Mouse (Mus musculus): ENCODE data around the gene Pkhd1. TPM values are rescaled to one million over a fixed set of nuclear protein-coding genes. Genes with fewer than 3 reads are reported as not detected.
A peak's percentile ranks its signal among the peaks of the same experiment; 100 is the strongest.

Gene Pkhd1
- total and polyA plus RNA-seq, 2 experiments, result 1.5 to 10.0 TPM

DNA sequence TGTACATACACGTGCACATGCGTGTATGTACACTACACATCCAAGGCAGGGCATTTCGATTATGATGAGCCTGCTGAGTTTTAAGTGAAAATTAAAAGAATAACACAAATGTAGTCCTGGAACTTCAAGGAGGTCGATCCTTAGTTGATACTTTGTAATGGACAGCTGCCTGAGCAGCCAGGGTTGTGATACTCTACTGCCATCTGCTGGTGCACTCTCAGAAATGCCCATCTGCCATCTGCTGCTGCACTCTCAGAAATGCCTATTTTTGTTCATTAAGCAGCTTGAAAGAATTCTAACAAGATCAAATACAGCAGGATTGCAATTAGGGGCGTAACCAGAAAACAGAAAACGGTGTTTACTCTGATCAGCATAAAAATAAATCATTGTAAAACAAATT is 63.5 kb downstream of the Pkhd1 start:
- WGBS, result 41% methylated on average over 6 of the region's 6 CpGs
- Histone ChIP-seq H3K9ac (ENCODE audit: low read depth, low read length) (no peak overlapping the region), H3K27ac (replicated peaks; ENCODE audit: insufficient read depth, low read depth, low read length) (no peak overlapping the region), H3K36me3 (ENCODE audit: control insufficient read depth, insufficient read depth, low read length) (no peaks in the 10 kb centered on the region; the same call in 1 of the 2 replicates), H3K4me3 (ENCODE audit: insufficient read depth, low read depth, low read length) (no peak overlapping the region), H3K79me2 (ENCODE audit: control insufficient read depth, insufficient read depth, low read length) (no peaks in the 10 kb centered on the region), H3K27me3 (ENCODE audit: control insufficient read depth, insufficient read depth, low read length) (no peaks in the 10 kb centered on the region), H3K4me1 (ENCODE audit: control insufficient read depth, insufficient read depth, low read length) (no peaks in the 10 kb centered on the region)
- no peak for TF ChIP-seq POLR2A (IDR thresholded peaks at IDR 0.05; ENCODE audit: extremely low read depth, insufficient read depth, low read length)
- TF ChIP-seq CTCF (IDR thresholded peaks at IDR 0.05; ENCODE audit: low read depth, low read length), result peak; percentile 78
- peak; percentile 33 for DNase-seq (ENCODE audit: extremely low read depth, low read depth, low spot score)

DNA sequence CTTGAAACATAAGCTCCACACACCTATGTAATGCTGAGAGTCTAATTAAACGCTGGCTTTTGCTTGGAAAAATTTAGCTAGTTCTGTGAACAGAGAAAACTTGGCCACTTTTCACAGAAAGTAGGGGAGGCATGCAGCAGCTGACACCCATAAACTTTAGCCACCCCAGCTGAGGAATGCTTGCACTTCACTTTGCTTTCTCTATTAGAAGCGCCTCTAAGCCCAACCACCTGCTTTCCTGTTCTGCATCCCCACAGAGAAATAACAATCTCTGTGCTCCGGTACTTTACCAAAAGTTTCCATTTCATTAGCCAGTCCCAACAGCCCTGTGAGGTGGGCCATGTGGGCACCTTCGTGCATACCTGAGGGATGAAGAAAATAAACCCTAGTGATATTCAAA is 66.5 kb downstream of the Pkhd1 start:
- Histone ChIP-seq H3K27me3 (ENCODE audit: control insufficient read depth, insufficient read depth, low read length) (no peaks in the 10 kb centered on the region), H3K4me3 (ENCODE audit: insufficient read depth, low read depth, low read length) (no peak overlapping the region), H3K79me2 (ENCODE audit: control insufficient read depth, insufficient read depth, low read length) (no peaks in the 10 kb centered on the region), H3K4me1 (ENCODE audit: control insufficient read depth, insufficient read depth, low read length) (no peaks in the 10 kb centered on the region), H3K36me3 (ENCODE audit: control insufficient read depth, insufficient read depth, low read length) (no peaks in the 10 kb centered on the region; the same call in none of the 2 replicates), H3K27ac (replicated peaks; ENCODE audit: insufficient read depth, low read depth, low read length) (no peak overlapping the region), H3K9ac (ENCODE audit: low read depth, low read length) (no peak overlapping the region)
- TF ChIP-seq POLR2A (IDR thresholded peaks at IDR 0.05; ENCODE audit: extremely low read depth, insufficient read depth, low read length) (no peak), CTCF (IDR thresholded peaks at IDR 0.05; ENCODE audit: low read depth, low read length) (no peak)
- DNase-seq (ENCODE audit: extremely low read depth, low read depth, low spot score), result no peak
- whole genome bisulfite sequencing, result 84% methylated on average over 4 of the region's 4 CpGs

DNA sequence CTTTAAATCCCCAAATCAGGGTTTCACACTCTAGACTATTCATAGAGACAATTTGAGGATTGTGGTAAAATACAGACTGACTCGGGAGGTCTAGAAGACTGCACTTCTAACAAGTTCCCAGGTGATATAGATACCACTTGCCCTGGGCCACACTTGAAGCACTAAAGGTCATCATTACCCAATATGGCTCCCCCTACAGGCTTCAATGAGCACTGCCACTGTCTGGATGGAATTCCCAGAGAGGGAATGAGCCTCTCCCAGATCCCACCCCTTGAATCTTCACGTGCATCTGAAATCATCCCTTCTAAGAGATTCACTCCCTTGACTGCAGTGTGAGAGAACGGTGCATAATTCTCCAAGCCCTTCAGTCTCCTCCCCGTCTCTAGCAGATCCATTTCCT is 73.3 kb downstream of the Pkhd1 start:
- 76% methylated on average over 4 of the region's 4 CpGs for WGBS
- H3K36me3 ChIP-seq (ENCODE audit: control insufficient read depth, insufficient read depth, low read length), result peaks cover 1% of the 10 kb centered on the region
- no peak for DNase-seq (ENCODE audit: extremely low read depth, low read depth, low spot score)
- TF ChIP-seq CTCF (IDR thresholded peaks at IDR 0.05; ENCODE audit: low read depth, low read length), result no peak
- no peak for TF ChIP-seq POLR2A (IDR thresholded peaks at IDR 0.05; ENCODE audit: extremely low read depth, insufficient read depth, low read length)
- no peaks in the 10 kb centered on the region for H3K4me1 ChIP-seq (ENCODE audit: control insufficient read depth, insufficient read depth, low read length)
- H3K27ac ChIP-seq (replicated peaks; ENCODE audit: insufficient read depth, low read depth, low read length), result no peak overlapping the region
- H3K4me3 ChIP-seq (ENCODE audit: insufficient read depth, low read depth, low read length), result no peak overlapping the region
- H3K79me2 ChIP-seq (ENCODE audit: control insufficient read depth, insufficient read depth, low read length), result no peaks in the 10 kb centered on the region
- H3K9ac ChIP-seq (ENCODE audit: low read depth, low read length), result no peak overlapping the region
- H3K27me3 ChIP-seq (ENCODE audit: control insufficient read depth, insufficient read depth, low read length), result no peaks in the 10 kb centered on the region

DNA sequence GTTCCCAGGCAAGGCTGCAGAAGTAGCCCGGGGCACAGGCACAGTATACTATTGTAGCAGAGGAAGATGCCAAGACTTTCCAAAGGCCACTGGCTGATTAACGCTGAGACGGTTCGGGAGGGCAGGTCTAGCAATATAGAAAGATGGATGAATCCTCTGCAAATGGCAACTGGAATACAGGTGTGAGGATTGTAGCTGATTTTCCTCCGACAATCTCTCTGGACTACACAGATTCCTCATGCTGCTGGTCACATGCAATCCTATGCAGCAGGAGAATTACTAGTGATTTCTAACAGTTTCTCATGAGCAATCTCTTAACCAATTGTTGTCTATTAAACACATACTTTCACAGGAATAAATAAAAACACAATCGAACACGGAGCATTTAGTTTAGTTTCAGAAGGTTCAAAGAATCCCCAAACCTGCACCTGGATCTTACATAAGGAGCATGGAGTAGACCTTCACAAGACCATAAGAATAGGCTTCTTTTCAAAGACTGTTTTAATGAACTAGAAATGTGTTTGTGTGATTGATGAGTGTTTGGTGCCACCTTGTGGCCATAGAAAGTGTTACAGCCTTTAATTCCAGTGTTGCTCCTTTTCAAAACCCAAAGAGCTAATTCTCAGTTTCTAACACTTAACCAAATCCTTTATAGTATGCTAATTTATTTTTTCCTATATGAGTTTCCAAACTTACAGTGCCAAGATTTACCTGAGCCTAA is 104.3 kb downstream of the Pkhd1 start:
- peak; percentile 34 for DNase-seq (ENCODE audit: extremely low read depth, low read depth, low spot score)
- WGBS, result 78% methylated on average over 7 of the region's 7 CpGs

DNA sequence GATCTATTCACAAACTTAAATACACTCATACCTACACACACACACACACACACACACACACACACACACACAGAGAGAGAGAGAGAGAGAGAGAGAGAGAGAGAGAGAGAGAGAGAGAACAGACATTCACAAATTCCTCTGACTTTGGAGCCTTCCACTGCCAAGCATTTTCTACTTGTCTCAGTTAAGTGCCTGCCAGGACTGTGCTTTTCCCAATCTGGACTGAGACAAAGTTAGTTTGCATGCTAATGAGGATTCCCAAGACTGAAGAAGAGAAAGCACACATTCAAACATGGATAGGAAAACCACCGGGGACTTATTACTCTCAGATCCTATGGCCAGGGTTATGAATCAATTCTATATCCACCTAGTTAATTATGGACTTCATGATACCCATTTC is 118.9 kb downstream of the Pkhd1 start:
- no peaks in the 10 kb centered on the region for H3K27me3 ChIP-seq (ENCODE audit: control insufficient read depth, insufficient read depth, low read length)
- no peak for TF ChIP-seq CTCF (IDR thresholded peaks at IDR 0.05; ENCODE audit: low read depth, low read length)
- TF ChIP-seq POLR2A (IDR thresholded peaks at IDR 0.05; ENCODE audit: extremely low read depth, insufficient read depth, low read length), result no peak

More for the DNA sequence above, 104.3 kb downstream of the Pkhd1 start:
- Histone ChIP-seq H3K27me3 (ENCODE audit: control insufficient read depth, insufficient read depth, low read length) (no peaks in the 10 kb centered on the region), H3K79me2 (ENCODE audit: control insufficient read depth, insufficient read depth, low read length) (no peaks in the 10 kb centered on the region), H3K4me1 (ENCODE audit: control insufficient read depth, insufficient read depth, low read length) (no peaks in the 10 kb centered on the region), H3K4me3 (ENCODE audit: insufficient read depth, low read depth, low read length) (no peak overlapping the region), H3K9ac (ENCODE audit: low read depth, low read length) (no peak overlapping the region), H3K36me3 (ENCODE audit: control insufficient read depth, insufficient read depth, low read length) (no peaks in the 10 kb centered on the region), H3K27ac (replicated peaks; ENCODE audit: insufficient read depth, low read depth, low read length) (no peak overlapping the region)
- TF ChIP-seq POLR2A (IDR thresholded peaks at IDR 0.05; ENCODE audit: extremely low read depth, insufficient read depth, low read length), result no peak
- TF ChIP-seq CTCF (IDR thresholded peaks at IDR 0.05; ENCODE audit: low read depth, low read length), result peak; percentile 47

DNA sequence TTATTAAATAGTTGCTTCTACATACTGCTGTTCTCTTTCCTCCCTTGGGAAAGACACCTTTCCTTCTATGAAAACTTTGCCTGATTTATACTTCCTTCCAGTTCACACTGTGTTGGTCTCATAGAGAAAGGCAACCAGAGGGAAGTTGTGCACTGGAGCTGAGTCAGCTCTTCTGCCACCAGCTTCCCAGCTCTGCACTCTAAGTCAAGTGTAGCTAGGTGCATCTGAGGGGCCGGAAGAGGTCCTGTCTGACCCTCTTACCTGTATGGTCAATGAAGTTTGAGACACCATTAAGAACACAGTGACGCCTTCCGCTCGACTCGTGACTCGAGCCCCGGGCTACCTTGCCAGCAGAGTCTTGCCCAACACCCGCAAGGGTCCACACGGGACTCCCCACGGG is 131.8 kb downstream of the Pkhd1 start:
- Histone ChIP-seq H3K79me2 (ENCODE audit: control insufficient read depth, insufficient read depth, low read length) (no peaks in the 10 kb centered on the region), H3K4me1 (ENCODE audit: control insufficient read depth, insufficient read depth, low read length) (no peaks in the 10 kb centered on the region; the same call in 1 of the 2 replicates), H3K4me3 (ENCODE audit: insufficient read depth, low read depth, low read length) (no peak overlapping the region), H3K27me3 (ENCODE audit: control insufficient read depth, insufficient read depth, low read length) (no peaks in the 10 kb centered on the region), H3K9ac (ENCODE audit: low read depth, low read length) (no peak overlapping the region), H3K36me3 (ENCODE audit: control insufficient read depth, insufficient read depth, low read length) (no peaks in the 10 kb centered on the region), H3K27ac (replicated peaks; ENCODE audit: insufficient read depth, low read depth, low read length) (no peak overlapping the region)
- no peak for TF ChIP-seq CTCF (IDR thresholded peaks at IDR 0.05; ENCODE audit: low read depth, low read length)
- no peak for TF ChIP-seq POLR2A (IDR thresholded peaks at IDR 0.05; ENCODE audit: extremely low read depth, insufficient read depth, low read length)
- no peak for DNase-seq (ENCODE audit: extremely low read depth, low read depth, low spot score)
- WGBS, result 96% methylated on average over 10 of the region's 10 CpGs

More for the DNA sequence above, 118.9 kb downstream of the Pkhd1 start:
- Histone ChIP-seq H3K4me3 (ENCODE audit: insufficient read depth, low read depth, low read length) (no peak overlapping the region), H3K27ac (replicated peaks; ENCODE audit: insufficient read depth, low read depth, low read length) (no peak overlapping the region), H3K4me1 (ENCODE audit: control insufficient read depth, insufficient read depth, low read length) (no peaks in the 10 kb centered on the region), H3K36me3 (ENCODE audit: control insufficient read depth, insufficient read depth, low read length) (no peaks in the 10 kb centered on the region), H3K9ac (ENCODE audit: low read depth, low read length) (no peak overlapping the region), H3K79me2 (ENCODE audit: control insufficient read depth, insufficient read depth, low read length) (no peaks in the 10 kb centered on the region)
- DNase-seq (ENCODE audit: extremely low read depth, low read depth, low spot score), result no peak
- 82% methylated on average over 1 of the region's 1 CpGs for WGBS
